Mouse (Mus musculus) heart, embryonic 14.5 days (tissue): ENCODE data around the gene Ywhab. TPM values are rescaled to one million over a fixed set of nuclear protein-coding genes. Genes with fewer than 3 reads are reported as not detected.

Source experiments
- ATAC-seq: fragments of 200-750 bp; cut with Nextera tagmentation; 2 replicates; pipeline ENCODE4 v1.8.0; 2017; ENCODE audit warnings: low read depth, moderate TSS enrichment; ENCODE audit not compliant: insufficient number of reproducible peaks, insufficient read depth, low FRiP score
- H3K27ac ChIP-seq, 2 experiments: fragments of 200-500 bp in 1 of 2; fragments of 300-500 bp in 1 of 2; sonication (generic) in 1 of 2; replicated peaks in 1 of 2; 2 replicates each; pipeline ENCODE4 v1.5.1; 2012 to 2014; ENCODE audit warnings: low read depth in 2 of 2, low read length in 2 of 2, control low read depth in 1 of 2, mild to moderate bottlenecking in 1 of 2, mixed read lengths in 1 of 2; ENCODE audit not compliant: control insufficient read depth in 1 of 2, insufficient read depth in 1 of 2
- H3K27me3 ChIP-seq: fragments of 300-500 bp; sonication (generic); 2 replicates; pipeline ENCODE4 v1.6.1; 2014; ENCODE audit warnings: mild to moderate bottlenecking, low read length, control low read depth; ENCODE audit not compliant: control insufficient read depth, insufficient read depth
- H3K36me3 ChIP-seq: fragments of 300-500 bp; sonication (generic); 2 replicates; pipeline ENCODE4 v1.6.1; 2014; ENCODE audit warnings: mild to moderate bottlenecking, control low read depth, low read length, mixed read lengths; ENCODE audit not compliant: control insufficient read depth, insufficient read depth
- H3K4me1 ChIP-seq, 2 experiments: fragments of 200-500 bp in 1 of 2; fragments of 300-500 bp in 1 of 2; sonication (generic) in 1 of 2; 2 replicates each; pipeline ENCODE4 v1.6.1; 2012 to 2014; ENCODE audit warnings: low read length in 2 of 2, control low read depth in 1 of 2, mixed read lengths in 1 of 2; ENCODE audit not compliant: control insufficient read depth in 2 of 2, insufficient read depth in 2 of 2
- H3K4me2 ChIP-seq: fragments of 300-500 bp; sonication (generic); 2 replicates; pipeline ENCODE4 v1.6.1; 2014; ENCODE audit warnings: mild to moderate bottlenecking, low read length
- H3K4me3 ChIP-seq, 2 experiments: fragments of 200-500 bp in 1 of 2; fragments of 300-500 bp in 1 of 2; sonication (generic) in 1 of 2; 2 replicates each; pipeline ENCODE4 v1.5.1; 2012 to 2014; ENCODE audit warnings: low read length in 2 of 2, mild to moderate bottlenecking in 2 of 2, control low read depth in 1 of 2, low read depth in 1 of 2, moderate library complexity in 1 of 2; ENCODE audit not compliant: control insufficient read depth in 1 of 2, insufficient read depth in 1 of 2
- H3K9ac ChIP-seq: fragments of 300-500 bp; sonication (generic); 2 replicates; pipeline ENCODE4 v1.6.1; 2014; ENCODE audit warnings: mild to moderate bottlenecking, low read length
- H3K9me3 ChIP-seq: fragments of 300-500 bp; sonication (generic); 2 replicates; pipeline ENCODE4 v1.6.1; 2016; ENCODE audit warnings: low read length, control low read depth; ENCODE audit not compliant: control insufficient read depth
- WGBS: fragments of 180-500 bp; shearing (Covaris S2); extraction: QIAGEN DNeasy Blood & Tissue Kit; methylation state at CpG from one replicate; pipeline ENCODE4 v1.1.7; 2014; 5-methylcytosine and 5-hydroxymethylcytosine counted together
- polyA plus RNA-seq: library from polyadenylated mRNA; unstranded; fragments of >200 nt; fragmentation: Nextera tagmentation; extraction: Ambion mirVana; gene quantifications from 2 replicates; pipeline ENCODE4 v1.2.1, GENCODE M21; 2014

Gene Ywhab
- polyA plus RNA-seq, 1 experiment from 2014 or later = 211 TPM

- ATAC-seq = no peak
- WGBS = 69% methylated on average over 6 of the region's 6 CpGs
- Histone ChIP-seq H3K4me1 (peaks cover 5 to 34% of the 10 kb centered on the region in 2 experiments; a peak in 3 of 4 replicates), H3K4me3 (peak overlapping the region; percentile 68 to 93), H3K27ac (no peak overlapping the region), H3K36me3 (peaks cover 12% of the 10 kb centered on the region), H3K9ac (peak overlapping the region; percentile 90), H3K4me2 (peak overlapping the region; percentile 86), H3K9me3 (no peaks in the 10 kb centered on the region), H3K27me3 (no peaks in the 10 kb centered on the region)
Measured at GRCm38 (mm10) chr2:163996275-163996674, 1.5 kb downstream of the Ywhab start.

GRCm38 (mm10) chr2:163996899-163997298 lies 2.1 kb downstream of the Ywhab start:
- WGBS = 52% methylated on average over 5 of the region's 5 CpGs
- Histone ChIP-seq H3K4me3 (0 out of 4 replicates have a peak overlapping the region, but pooled peaks of 1 of the 2 experiments have one; percentile 68), H3K9ac (peak overlapping the region; percentile 31; the same call in 1 of the 2 replicates)

GRCm38 (mm10) chr2:163998981-163999380 lies 4.2 kb downstream of the Ywhab start:
- no peaks in the 10 kb centered on the region for H3K27me3 ChIP-seq
- no peak overlapping the region for H3K9ac ChIP-seq
- no peak overlapping the region for H3K4me3 ChIP-seq
- 64% methylated on average over 6 of the region's 6 CpGs for WGBS
- H3K4me1 ChIP-seq = peaks cover 10 to 48% of the 10 kb centered on the region in 2 experiments; a peak in 3 of 4 replicates
- no peaks in the 10 kb centered on the region for H3K9me3 ChIP-seq
- ATAC-seq = no peak
- no peak overlapping the region for H3K4me2 ChIP-seq
- no peak overlapping the region for H3K27ac ChIP-seq
- H3K36me3 ChIP-seq = peaks cover 12% of the 10 kb centered on the region

More at GRCm38 (mm10) chr2:163996899-163997298, 2.1 kb downstream of the Ywhab start:
- Histone ChIP-seq H3K27ac (no peak overlapping the region), H3K4me1 (peaks cover 5 to 34% of the 10 kb centered on the region in 2 experiments; a peak in 3 of 4 replicates), H3K27me3 (no peaks in the 10 kb centered on the region), H3K36me3 (peaks cover 12% of the 10 kb centered on the region), H3K4me2 (peak overlapping the region; percentile 86), H3K9me3 (no peaks in the 10 kb centered on the region)
- ATAC-seq = no peak

GRCm38 (mm10) chr2:164002637-164003036 lies 7.9 kb downstream of the Ywhab start:
- Histone ChIP-seq H3K9me3 (no peaks in the 10 kb centered on the region), H3K27me3 (no peaks in the 10 kb centered on the region), H3K27ac (no peak overlapping the region), H3K4me3 (no peak overlapping the region), H3K4me2 (no peak overlapping the region), H3K9ac (no peak overlapping the region), H3K36me3 (peaks cover 7% of the 10 kb centered on the region), H3K4me1 (peaks cover 9 to 55% of the 10 kb centered on the region in 2 experiments)
- WGBS = 83% methylated on average over 3 of the region's 3 CpGs
- no peak for ATAC-seq

GRCm38 (mm10) chr2:164004503-164004902 lies 9.7 kb downstream of the Ywhab start:
- Histone ChIP-seq H3K4me1 (peaks cover 9 to 52% of the 10 kb centered on the region in 2 experiments), H3K9ac (no peak overlapping the region), H3K9me3 (no peaks in the 10 kb centered on the region), H3K27me3 (no peaks in the 10 kb centered on the region), H3K4me3 (no peak overlapping the region), H3K27ac (no peak overlapping the region), H3K4me2 (no peak overlapping the region), H3K36me3 (no peaks in the 10 kb centered on the region; the same call in 1 of the 2 replicates)
- ATAC-seq = no peak
- WGBS = 73% methylated on average over 5 of the region's 5 CpGs

GRCm38 (mm10) chr2:164006932-164007331 lies 12.2 kb downstream of the Ywhab start:
- 0 out of 4 replicates have a peak overlapping the region, but pooled peaks of 1 of the 2 experiments have one; percentile 14 for H3K27ac ChIP-seq
- no peaks in the 10 kb centered on the region for H3K27me3 ChIP-seq
- ATAC-seq = no peak
- peaks cover 7% of the 10 kb centered on the region for H3K36me3 ChIP-seq
- no peaks in the 10 kb centered on the region for H3K9me3 ChIP-seq
- WGBS = 63% methylated on average over 10 of the region's 10 CpGs
- no peak overlapping the region for H3K4me3 ChIP-seq
- peak overlapping the region; percentile 24; the same call in 1 of the 2 replicates for H3K4me2 ChIP-seq
- no peak overlapping the region for H3K9ac ChIP-seq
- peaks cover 9 to 45% of the 10 kb centered on the region in 2 experiments for H3K4me1 ChIP-seq

GRCm38 (mm10) chr2:164007547-164007946 lies 12.8 kb downstream of the Ywhab start:
- Histone ChIP-seq H3K9me3 (no peaks in the 10 kb centered on the region), H3K36me3 (peaks cover 14% of the 10 kb centered on the region), H3K9ac (no peak overlapping the region), H3K4me2 (no peak overlapping the region), H3K4me1 (peaks cover 9 to 39% of the 10 kb centered on the region in 2 experiments), H3K4me3 (no peak overlapping the region), H3K27me3 (no peaks in the 10 kb centered on the region), H3K27ac (no peak overlapping the region)
- ATAC-seq = no peak
- 88% methylated on average over 8 of the region's 8 CpGs for WGBS
